Mouse (Mus musculus): ENCODE measurements at regions not wholly inside any gene's neighbourhood (a gene's known extent, or its start where the extent isn't known, plus 50 kb on each side); places are given as distances from the start of the nearest gene placed in this dataset.

DNA sequence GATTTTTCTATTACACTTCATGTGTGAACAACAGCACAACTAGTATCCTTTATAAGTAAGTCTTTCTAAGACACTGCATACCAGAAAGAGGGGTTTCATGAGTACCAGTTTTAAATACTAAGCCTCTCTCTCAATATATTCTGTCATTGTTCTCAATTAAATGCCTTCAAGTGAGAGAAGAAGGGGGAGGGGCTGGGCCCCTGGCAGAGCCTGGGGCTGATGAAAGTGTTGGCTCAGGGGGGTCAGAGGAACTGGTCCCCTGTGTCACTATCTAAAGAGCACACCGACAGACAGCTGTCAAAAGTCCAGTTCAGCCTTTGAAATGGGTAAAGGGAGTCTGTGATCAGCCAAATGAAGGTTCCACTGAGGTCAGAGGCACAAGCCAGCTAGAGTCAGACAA is 78.4 kb upstream of the Fyn start:
- TF ChIP-seq POLR2A (IDR thresholded peaks at IDR 0.05; ENCODE audit: control insufficient read depth in 1 of 2, insufficient read depth in 1 of 2, low read depth in 1 of 2, low read length in 2 of 2, poor library complexity in 1 of 2) (no peak), POLR2AphosphoS5 (IDR thresholded peaks at IDR 0.05; ENCODE audit: borderline replicate concordance, low read depth, low read length) (no peak), JUND (IDR thresholded peaks at IDR 0.05; ENCODE audit: low read depth, low read length) (no peak), CTCF (IDR thresholded peaks at IDR 0.05 in 2 of 3, conservative IDR thresholded peaks at IDR 0.05 in 1 of 3; ENCODE audit: control insufficient read depth in 1 of 3, insufficient read depth in 1 of 3, low read depth in 2 of 3, low read length in 3 of 3, poor library complexity in 1 of 3, severe bottlenecking in 1 of 3) (no peak), USF2 (IDR thresholded peaks at IDR 0.05; ENCODE audit: borderline replicate concordance in 1 of 2, insufficient read depth in 1 of 2, low read depth in 1 of 2, low read length in 2 of 2) (no peak), USF1 (IDR thresholded peaks at IDR 0.05; ENCODE audit: low read depth, low read length) (no peak), MAFK (IDR thresholded peaks at IDR 0.05; ENCODE audit: borderline replicate concordance, low read depth, low read length) (no peak), BHLHE40 (IDR thresholded peaks at IDR 0.05; ENCODE audit: borderline replicate concordance, low read depth, low read length) (no peak), ZC3H11A (IDR thresholded peaks at IDR 0.05; ENCODE audit: low read depth, low read length) (no peak), GATA1 (IDR thresholded peaks at IDR 0.05; ENCODE audit: low read depth, low read length) (no peak), GABPA (IDR thresholded peaks at IDR 0.05; ENCODE audit: low read depth, low read length) (no peak)

Measured in MEL (cell line).